Comparison of ENCODE assay signal across 11 mouse cellular contexts in genomic region chr5:112595701-112596632, GRCm38 (mm10). TPM values are rescaled to one million over a fixed set of nuclear protein-coding genes. Genes with fewer than 3 reads are reported as not detected.
"Had no signal": no experiment of that assay in that cellular context is flagged by ENCODE, and none has a peak within 500 bp of the region (broad histone marks: within the 10 kb centered on the region; RNA-seq: fewer than 3 reads in every experiment).

No protein-coding gene starts in this region.

- H3K36me3 ChIP-seq: kidney, embryonic 15.5 days; limb, embryonic 15.5 days; liver, embryonic 12.5 days had no signal

- H3K4me1 ChIP-seq: liver, embryonic 12.5 days had no signal

- ATAC-seq: liver, embryonic 12.5 days had no signal

- H3K27me3 ChIP-seq: kidney, embryonic 15.5 days; limb, embryonic 15.5 days; liver, embryonic 12.5 days had no signal

- DNase-seq: kidney, postnatal 14 days; lung, embryonic 14.5 days; lung, postnatal 10 days; lung, postnatal 4 days; right cerebral cortex, adult 18-20 months; right cerebral cortex, postnatal 25 days; thymus, postnatal 36 days had no signal

- H3K27ac ChIP-seq: kidney, embryonic 15.5 days; limb, embryonic 15.5 days; liver, embryonic 12.5 days had no signal

- H3K4me3 ChIP-seq: kidney, embryonic 15.5 days; limb, embryonic 15.5 days; liver, embryonic 12.5 days had no signal

- H3K4me2 ChIP-seq: kidney, embryonic 15.5 days; limb, embryonic 15.5 days; liver, embryonic 12.5 days; lung, embryonic 14.5 days had no signal

- H3K9ac ChIP-seq: kidney, embryonic 15.5 days; limb, embryonic 15.5 days; liver, embryonic 12.5 days; lung, embryonic 14.5 days had no signal

- H3K9me3 ChIP-seq: kidney, embryonic 15.5 days; limb, embryonic 15.5 days; liver, embryonic 12.5 days had no signal

RNA-seq across cellular contexts. Expression of gene Sez6l, which starts 19.0 kb away (rescaled TPM):
- total RNA-seq: megakaryocyte-erythroid progenitor cell, adult 5-6 weeks had no signal
